Mouse (Mus musculus): ENCODE measurements around the gene Thpo. TPM values are rescaled to one million over a fixed set of nuclear protein-coding genes. Genes with fewer than 3 reads are reported as not detected.

Thpo gene
- polyA plus RNA-seq, 1 experiment from 2014 or later: 1.2 TPM

- Histone ChIP-seq H3K36me3 (peaks cover 48% of the 10 kb centered on the region), H3K9ac (replicated peaks) (no peak overlapping the region), H3K27me3 (replicated peaks) (no peaks in the 10 kb centered on the region), H3K4me2 (no peak overlapping the region), H3K4me3 (replicated peaks) (no peak overlapping the region), H3K27ac (replicated peaks) (peak overlapping the region; percentile 60), H3K9me3 (replicated peaks) (no peaks in the 10 kb centered on the region), H3K4me1 (peaks cover 28% of the 10 kb centered on the region)
- 0 out of 2 replicates have a peak, but pooled peaks have one; percentile 16 for ATAC-seq (ENCODE audit: low FRiP score)
- WGBS: 11% methylated on average over 12 of the region's 12 CpGs
These were observed 32.4 kb downstream of the Thpo start for GRCm38 (mm10) chr16:20701729-20702521.

- peaks cover 33% of the 10 kb centered on the region for H3K4me1 ChIP-seq
- H3K27ac ChIP-seq (replicated peaks): no peak overlapping the region
- WGBS: 43% methylated on average over 7 of the region's 7 CpGs
- H3K27me3 ChIP-seq (replicated peaks): no peaks in the 10 kb centered on the region
- H3K36me3 ChIP-seq: peaks cover 42% of the 10 kb centered on the region
- H3K4me2 ChIP-seq: no peak overlapping the region
- no peak for ATAC-seq (ENCODE audit: low FRiP score)
- H3K9me3 ChIP-seq (replicated peaks): no peaks in the 10 kb centered on the region
- no peak overlapping the region for H3K4me3 ChIP-seq (replicated peaks)
- no peak overlapping the region for H3K9ac ChIP-seq (replicated peaks)
These were observed 33.0 kb downstream of the Thpo start for GRCm38 (mm10) chr16:20701316-20701715.

- Histone ChIP-seq H3K9ac (replicated peaks) (no peak overlapping the region), H3K27ac (replicated peaks) (no peak overlapping the region), H3K9me3 (replicated peaks) (no peaks in the 10 kb centered on the region), H3K4me3 (replicated peaks) (no peak overlapping the region), H3K4me2 (no peak overlapping the region), H3K4me1 (peaks cover 45% of the 10 kb centered on the region), H3K36me3 (peaks cover 33% of the 10 kb centered on the region), H3K27me3 (replicated peaks) (no peaks in the 10 kb centered on the region)
- no peak for ATAC-seq (ENCODE audit: low FRiP score)
- WGBS: 37% methylated on average over 5 of the region's 5 CpGs
These were observed 34.3 kb downstream of the Thpo start for GRCm38 (mm10) chr16:20700036-20700435.

- Histone ChIP-seq H3K9me3 (replicated peaks) (no peaks in the 10 kb centered on the region), H3K9ac (replicated peaks) (no peak overlapping the region), H3K36me3 (peaks cover 31% of the 10 kb centered on the region), H3K4me1 (peaks cover 53% of the 10 kb centered on the region), H3K27me3 (replicated peaks) (no peaks in the 10 kb centered on the region), H3K4me3 (replicated peaks) (no peak overlapping the region), H3K27ac (replicated peaks) (no peak overlapping the region), H3K4me2 (no peak overlapping the region)
- ATAC-seq (ENCODE audit: low FRiP score): no peak
- WGBS: 86% methylated on average over 5 of the region's 5 CpGs
These were observed 35.0 kb downstream of the Thpo start for GRCm38 (mm10) chr16:20699266-20699665.

- Histone ChIP-seq H3K27me3 (replicated peaks) (no peaks in the 10 kb centered on the region), H3K9ac (replicated peaks) (peak overlapping the region; percentile 64), H3K27ac (replicated peaks) (peak overlapping the region; percentile 79), H3K36me3 (peaks cover 33% of the 10 kb centered on the region), H3K4me2 (peak overlapping the region; percentile 80), H3K9me3 (replicated peaks) (no peaks in the 10 kb centered on the region), H3K4me1 (peaks cover 53% of the 10 kb centered on the region), H3K4me3 (replicated peaks) (peak overlapping the region; percentile 46)
- ATAC-seq (ENCODE audit: low FRiP score): peak; percentile 75
- 1% methylated on average over 45 of the region's 46 CpGs for WGBS
These were observed 38.5 kb downstream of the Thpo start for GRCm38 (mm10) chr16:20695622-20696323.

- H3K4me1 ChIP-seq: peaks cover 48% of the 10 kb centered on the region
- ATAC-seq (ENCODE audit: low FRiP score): no peak
- H3K4me2 ChIP-seq: peak overlapping the region; percentile 80
- no peaks in the 10 kb centered on the region for H3K9me3 ChIP-seq (replicated peaks)
- H3K9ac ChIP-seq (replicated peaks): no peak overlapping the region
- peak overlapping the region; percentile 46; the same call in 1 of the 2 replicates for H3K4me3 ChIP-seq (replicated peaks)
- peaks cover 37% of the 10 kb centered on the region for H3K36me3 ChIP-seq
- WGBS: 70% methylated on average over 8 of the region's 8 CpGs
- H3K27me3 ChIP-seq (replicated peaks): no peaks in the 10 kb centered on the region
- H3K27ac ChIP-seq (replicated peaks): peak overlapping the region; percentile 79
These were observed 39.5 kb downstream of the Thpo start for GRCm38 (mm10) chr16:20694781-20695180.

GRCm38 (mm10) chr16:20693111-20693701 is 41.1 kb downstream of the Thpo start, which contains the start of gene Fam131a:
Gene Fam131a, plus strand, starts transcription at chr16:20693241.
- peaks cover 48% of the 10 kb centered on the region for H3K4me1 ChIP-seq
- no peaks in the 10 kb centered on the region for H3K9me3 ChIP-seq (replicated peaks)
- peak within 1 kb of the TSS; percentile 88 for H3K4me2 ChIP-seq
- H3K9ac ChIP-seq (replicated peaks): peak within 1 kb of the TSS; percentile 82
- under 1% methylated on average over 37 of the region's 37 CpGs for WGBS
- peak within 1 kb of the TSS; percentile 71 for H3K4me3 ChIP-seq (replicated peaks)
- peak; percentile 94 for ATAC-seq (ENCODE audit: low FRiP score)
- H3K27ac ChIP-seq (replicated peaks): peak within 1 kb of the TSS; percentile 98
- H3K27me3 ChIP-seq (replicated peaks): no peaks in the 10 kb centered on the region
- peaks cover 40% of the 10 kb centered on the region for H3K36me3 ChIP-seq

- Histone ChIP-seq H3K27ac (replicated peaks) (peak overlapping the region; percentile 98), H3K9ac (replicated peaks) (peak overlapping the region; percentile 82), H3K9me3 (replicated peaks) (no peaks in the 10 kb centered on the region), H3K4me2 (peak overlapping the region; percentile 88), H3K27me3 (replicated peaks) (no peaks in the 10 kb centered on the region), H3K4me3 (replicated peaks) (peak overlapping the region; percentile 71), H3K36me3 (peaks cover 48% of the 10 kb centered on the region), H3K4me1 (peaks cover 47% of the 10 kb centered on the region)
- ATAC-seq (ENCODE audit: low FRiP score): no peak
- WGBS: 31% methylated on average over 16 of the region's 16 CpGs
These were observed 41.9 kb downstream of the Thpo start for GRCm38 (mm10) chr16:20692241-20692965.

- no peaks in the 10 kb centered on the region for H3K9me3 ChIP-seq (replicated peaks)
- no peak overlapping the region for H3K4me2 ChIP-seq
- H3K27ac ChIP-seq (replicated peaks): no peak overlapping the region
- ATAC-seq (ENCODE audit: low FRiP score): no peak
- no peak overlapping the region for H3K4me3 ChIP-seq (replicated peaks)
- peaks cover 41% of the 10 kb centered on the region for H3K4me1 ChIP-seq
- 88% methylated on average over 1 of the region's 1 CpGs for WGBS
- H3K9ac ChIP-seq (replicated peaks): no peak overlapping the region
- H3K27me3 ChIP-seq (replicated peaks): no peaks in the 10 kb centered on the region
- peaks cover 55% of the 10 kb centered on the region for H3K36me3 ChIP-seq
These were observed 42.7 kb downstream of the Thpo start for GRCm38 (mm10) chr16:20691617-20692016.

GRCm38 (mm10) chr16:20690774-20691173 is 43.5 kb downstream of the Thpo start:
- 87% methylated on average over 3 of the region's 3 CpGs for WGBS
- no peak overlapping the region for H3K4me3 ChIP-seq (replicated peaks)
- no peak overlapping the region for H3K4me2 ChIP-seq
- H3K4me1 ChIP-seq: peaks cover 33% of the 10 kb centered on the region
- H3K36me3 ChIP-seq: peaks cover 64% of the 10 kb centered on the region
- H3K27me3 ChIP-seq (replicated peaks): no peaks in the 10 kb centered on the region
- no peak overlapping the region for H3K27ac ChIP-seq (replicated peaks)
- no peak overlapping the region for H3K9ac ChIP-seq (replicated peaks)
- no peak for ATAC-seq (ENCODE audit: low FRiP score)
- H3K9me3 ChIP-seq (replicated peaks): no peaks in the 10 kb centered on the region

GRCm38 (mm10) chr16:20677974-20678675 is 56.2 kb downstream of the Thpo start:
- H3K9me3 ChIP-seq (replicated peaks): no peaks in the 10 kb centered on the region
- 76% methylated on average over 10 of the region's 10 CpGs for WGBS
- H3K4me2 ChIP-seq: no peak overlapping the region
- peaks cover 21% of the 10 kb centered on the region for H3K4me1 ChIP-seq
- no peak overlapping the region for H3K4me3 ChIP-seq (replicated peaks)
- no peak for ATAC-seq (ENCODE audit: low FRiP score)
- no peak overlapping the region for H3K9ac ChIP-seq (replicated peaks)
- H3K27ac ChIP-seq (replicated peaks): no peak overlapping the region
- H3K36me3 ChIP-seq: peaks cover 83% of the 10 kb centered on the region
- no peaks in the 10 kb centered on the region for H3K27me3 ChIP-seq (replicated peaks)

Data from neural tube, embryonic 15.5 days (tissue).